Mouse (Mus musculus): ENCODE results near the gene Tmed5.
"Not testable (repeated sequence)": the region's sequence is repeated elsewhere in the genome, so short reads cannot be mapped to it uniquely, and the experiment has no call there.

The Tmed5 gene

GRCm38 (mm10) chr5:108132441-108133243 is at the start of gene Tmed5, which contains the start of gene Ccdc18:
Tmed5 (minus strand) TSS chr5:108132620.
Ccdc18 (plus strand) TSS chr5:108132875.
- in situ Hi-C loops (cut with MboI; ENCODE audit: unreplicated experiment in 2 of 2) = no loop called here

GRCm38 (mm10) chr5:108163695-108164094 is 31.3 kb upstream of the Tmed5 start:
- in situ Hi-C loops (cut with MboI; ENCODE audit: unreplicated experiment in 2 of 2) = no loop called here

GRCm38 (mm10) chr5:108160796-108161195 is 28.4 kb upstream of the Tmed5 start:
- in situ Hi-C loops (cut with MboI; ENCODE audit: unreplicated experiment in 2 of 2) = no loop called here

GRCm38 (mm10) chr5:108152592-108152991 is 20.2 kb upstream of the Tmed5 start:
- in situ Hi-C loops (cut with MboI; ENCODE audit: unreplicated experiment in 2 of 2) = no loop called here

- in situ Hi-C loops (cut with MboI; ENCODE audit: unreplicated experiment in 2 of 2) = no loop called here
Measured at GRCm38 (mm10) chr5:108131849-108132440, 475 bp downstream of the Tmed5 start.

- in situ Hi-C loops (cut with MboI; ENCODE audit: unreplicated experiment in 2 of 2) = no loop called here
Measured at GRCm38 (mm10) chr5:108120221-108120900, 12.1 kb downstream of the Tmed5 start.

- in situ Hi-C loops (cut with MboI; ENCODE audit: unreplicated experiment in 2 of 2) = no loop called here
Measured at GRCm38 (mm10) chr5:108117693-108118092, 14.7 kb downstream of the Tmed5 start.

- in situ Hi-C loops (cut with MboI; ENCODE audit: unreplicated experiment in 2 of 2) = no loop called here
Measured at GRCm38 (mm10) chr5:108109346-108109745, 23.1 kb downstream of the Tmed5 start.

GRCm38 (mm10) chr5:108104306-108104705 is 28.1 kb downstream of the Tmed5 start:
- in situ Hi-C loops (cut with MboI; ENCODE audit: unreplicated experiment in 2 of 2) = no loop called here

GRCm38 (mm10) chr5:108100196-108100595 is 32.2 kb downstream of the Tmed5 start:
- in situ Hi-C loops (cut with MboI; ENCODE audit: unreplicated experiment in 2 of 2) = no loop called here

- in situ Hi-C loops (cut with MboI; ENCODE audit: unreplicated experiment in 2 of 2) = no loop called here
Measured at GRCm38 (mm10) chr5:108097676-108098075, 34.7 kb downstream of the Tmed5 start.

- in situ Hi-C loops (cut with MboI; ENCODE audit: unreplicated experiment in 2 of 2) = not testable (repeated sequence)
Measured at GRCm38 (mm10) chr5:108092731-108093130, 39.7 kb downstream of the Tmed5 start.

GRCm38 (mm10) chr5:108085440-108085839 is 47.0 kb downstream of the Tmed5 start:
- in situ Hi-C loops (cut with MboI; ENCODE audit: unreplicated experiment in 2 of 2) = no loop called here

GRCm38 (mm10) chr5:108082380-108082779 is 50.0 kb downstream of the Tmed5 start:
- in situ Hi-C loops (cut with MboI; ENCODE audit: unreplicated experiment in 2 of 2) = loop anchor here in 1 of 2 experiments (5.0 kb wide), 1 partner anchor 45 kb away; no protein-coding TSS in a partner anchor

- in situ Hi-C loops (cut with MboI; ENCODE audit: unreplicated experiment in 2 of 2) = loop anchor here (5.0 kb wide), 1 partner anchor 42 kb away; no protein-coding TSS in a partner anchor
Measured at GRCm38 (mm10) chr5:108079603-108080002, 52.8 kb downstream of the Tmed5 start.

- in situ Hi-C loops (cut with MboI; ENCODE audit: unreplicated experiment in 2 of 2) = loop anchor here in 1 of 2 experiments (5.0 kb wide), 1 partner anchor 40 kb away; no protein-coding TSS in a partner anchor
Measured at GRCm38 (mm10) chr5:108076833-108077540, 55.4 kb downstream of the Tmed5 start.

- in situ Hi-C loops (cut with MboI; ENCODE audit: unreplicated experiment in 2 of 2) = loop anchor here in 1 of 2 experiments (5.0 kb wide), 1 partner anchor 39 kb away; no protein-coding TSS in a partner anchor
Measured at GRCm38 (mm10) chr5:108076241-108076640, 56.2 kb downstream of the Tmed5 start.

- in situ Hi-C loops (cut with MboI; ENCODE audit: unreplicated experiment in 2 of 2) = no loop called here
Measured at GRCm38 (mm10) chr5:108072301-108072700, 60.1 kb downstream of the Tmed5 start.

GRCm38 (mm10) chr5:108065465-108066411 is 66.7 kb downstream of the Tmed5 start, which contains the start of gene Mtf2:
Mtf2 (plus strand) TSS chr5:108065674.
- in situ Hi-C loops (cut with MboI; ENCODE audit: unreplicated experiment in 2 of 2) = no loop called here

All from v-Abl transformed pro-B cells (cell line).